Mouse (Mus musculus): Measurements from ENCODE around the gene Tas2r110. TPM values are rescaled to one million over a fixed set of nuclear protein-coding genes. Genes with fewer than 3 reads are reported as not detected.

The Tas2r110 gene
- not detected for total RNA-seq (2021)
- long read RNA-seq, experiment 1 = 0 reads
- long read RNA-seq, experiment 2 = 0 reads

GRCm38 (mm10) chr6:132867708-132868107, at the start of gene Tas2r110:
TSS of gene Tas2r110 (plus strand) at chr6:132868008.
- no peak for DNase-seq

DNA sequence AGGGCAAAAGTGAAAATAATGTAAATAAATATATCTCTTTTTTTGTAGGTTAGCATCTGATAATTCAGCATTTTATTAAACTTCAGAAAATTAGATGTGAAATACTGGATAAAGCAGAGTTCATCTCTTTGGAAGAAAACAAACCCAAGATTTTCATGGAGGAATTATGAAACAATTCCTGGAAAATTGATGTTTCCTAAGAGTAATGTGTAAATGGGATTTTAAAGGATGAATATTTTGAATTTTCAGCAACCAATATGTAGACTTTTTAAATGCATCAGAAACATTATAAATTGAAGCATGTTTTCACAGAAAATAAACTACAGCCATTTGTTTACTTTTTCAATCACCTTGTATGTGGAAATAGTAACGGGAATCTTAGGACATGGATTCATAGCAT, 21.0 kb upstream of the Tas2r110 start, which contains the start of gene Tas2r123:
Tas2r123 (plus strand) TSS at position 301 of the 400 bp plus-strand sequence.
- DNase-seq = no peak

DNA sequence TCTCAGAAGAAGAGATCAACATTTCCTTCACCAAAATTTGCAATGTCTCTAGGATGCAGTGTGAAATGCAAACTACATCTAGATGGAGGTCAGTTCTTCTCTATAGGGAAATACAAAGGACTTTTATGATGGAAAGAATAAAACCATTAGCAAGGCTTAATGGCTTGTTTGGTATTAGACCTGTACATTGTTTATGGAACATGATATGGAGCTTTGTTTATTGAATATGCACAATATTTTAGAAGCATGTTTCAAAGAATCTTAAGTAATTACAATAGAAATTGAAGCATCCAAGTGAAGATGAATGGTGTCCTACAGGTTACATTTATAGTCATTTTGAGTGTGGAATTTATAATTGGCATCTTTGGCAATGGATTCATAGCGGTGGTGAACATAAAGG, 12.7 kb upstream of the Tas2r110 start, which contains the start of gene Tas2r116:
Tas2r116 (plus strand) TSS at position 301 of the 400 bp plus-strand sequence.
- no peak for DNase-seq

- no peak for DNase-seq
Observed at GRCm38 (mm10) chr6:132892711-132893110, 24.9 kb downstream of the Tas2r110 start, which contains the start of gene Tas2r113. TSS of gene Tas2r113 (plus strand) at chr6:132893011.

DNA sequence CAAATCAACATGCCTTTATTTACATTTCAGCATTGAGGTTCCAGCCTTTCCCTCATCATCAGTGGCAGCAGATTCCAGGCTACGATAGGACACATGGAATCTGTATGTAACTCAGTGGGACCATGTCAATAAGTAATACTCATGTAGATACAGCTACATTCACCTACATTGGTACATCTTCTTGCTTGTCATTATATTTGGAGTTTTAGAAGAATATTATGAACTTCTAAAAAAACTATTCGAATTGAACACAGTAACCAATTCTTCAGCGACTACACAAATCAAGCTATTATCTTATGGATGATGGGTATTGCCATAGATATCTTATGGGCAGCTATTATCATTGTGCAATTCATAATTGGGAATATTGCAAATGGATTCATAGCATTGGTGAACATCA, 41.5 kb downstream of the Tas2r110 start, which contains the start of gene Tas2r125:
Tas2r125 (plus strand) TSS at position 301 of the 400 bp plus-strand sequence.
- no peak for DNase-seq

Other genes with a start within 250 kb of the Tas2r110 start
- gene A630073D07Rik, start 216.5 kb upstream of the Tas2r110 start, total RNA-seq (2021) = not detected
- gene Tas2r120, start 211.1 kb upstream of the Tas2r110 start, total RNA-seq (2021) = not detected
- not detected for gene Tas2r121, start 167.0 kb upstream of the Tas2r110 start, total RNA-seq (2021)
- not detected for gene Tas2r122, start 156.1 kb upstream of the Tas2r110 start, total RNA-seq (2021)
- gene Tas2r115, start 130.0 kb upstream of the Tas2r110 start, total RNA-seq (2021) = not detected
- not detected for gene Tas2r124, start 113.3 kb upstream of the Tas2r110 start, total RNA-seq (2021)
- gene Tas2r102, start 105.9 kb upstream of the Tas2r110 start, total RNA-seq (2021) = not detected
- not detected for gene Tas2r136, start 89.8 kb upstream of the Tas2r110 start, total RNA-seq (2021)
- gene Tas2r117, start 65.2 kb upstream of the Tas2r110 start, total RNA-seq (2021) = not detected
- not detected for gene Tas2r123, start 20.9 kb upstream of the Tas2r110 start, total RNA-seq (2021)
- gene Tas2r116, start 12.6 kb upstream of the Tas2r110 start, total RNA-seq (2021) = not detected
- not detected for gene Tas2r113, start 25.0 kb downstream of the Tas2r110 start, total RNA-seq (2021)
- gene Tas2r125, start 41.6 kb downstream of the Tas2r110 start, total RNA-seq (2021) = not detected
- gene Tas2r129, start 83.1 kb downstream of the Tas2r110 start, total RNA-seq (2021) = not detected
- not detected for gene Tas2r131, start 89.9 kb downstream of the Tas2r110 start, total RNA-seq (2021)
- not detected for gene Tas2r109, start 113.0 kb downstream of the Tas2r110 start, total RNA-seq (2021)
- not detected for gene Tas2r103, start 169.1 kb downstream of the Tas2r110 start, total RNA-seq (2021)
- gene Tas2r140, start 187.8 kb downstream of the Tas2r110 start, total RNA-seq (2021) = not detected
- 10 to 100 TPM; 69.4 to 72.8 TPM for gene Smim10l1, start 236.9 kb downstream of the Tas2r110 start, total RNA-seq (2021)